Mouse (Mus musculus): ENCODE results near the gene Rasal1. TPM values are rescaled to one million over a fixed set of nuclear protein-coding genes. Genes with fewer than 3 reads are reported as not detected.

Gene Rasal1
- total RNA-seq, 2 experiments from 2014 or later = 4.3 to 14.1 TPM

DNA sequence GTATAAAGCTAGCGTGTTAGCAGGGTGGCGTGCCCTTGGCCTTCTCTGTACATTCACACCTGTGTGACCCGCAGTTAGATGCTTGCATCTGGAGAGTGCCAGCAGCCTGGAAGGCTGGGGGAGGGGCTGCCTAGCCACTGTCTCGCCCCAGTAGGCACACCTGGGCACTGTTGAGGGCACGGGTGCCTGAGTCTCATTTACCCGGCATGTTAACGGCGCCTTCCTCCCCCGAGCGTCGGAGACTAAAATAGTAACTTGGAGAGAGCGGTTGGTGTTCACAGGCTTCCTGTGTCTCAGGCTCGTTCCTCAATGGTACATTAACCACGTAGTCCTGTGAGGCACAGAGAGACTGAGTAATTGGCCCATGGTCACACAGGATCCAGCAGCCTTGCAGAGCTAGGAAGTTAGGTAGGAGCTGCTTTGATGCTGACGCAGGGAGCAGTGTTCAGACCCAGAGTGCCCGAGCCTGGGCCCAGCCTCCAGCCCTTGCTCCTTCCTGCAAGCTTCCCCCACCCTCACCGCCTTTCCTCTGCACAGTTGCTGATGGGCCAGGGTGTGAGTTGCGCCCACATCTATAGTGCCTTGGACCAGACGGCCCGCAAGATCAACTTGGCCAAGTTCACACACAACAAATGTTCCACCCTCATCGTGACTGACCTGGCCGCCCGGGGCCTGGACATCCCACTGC, 27.4 kb upstream of the Rasal1 start:
- DNase-seq (ENCODE audit: low spot score in 2 of 2) = no peak

DNA sequence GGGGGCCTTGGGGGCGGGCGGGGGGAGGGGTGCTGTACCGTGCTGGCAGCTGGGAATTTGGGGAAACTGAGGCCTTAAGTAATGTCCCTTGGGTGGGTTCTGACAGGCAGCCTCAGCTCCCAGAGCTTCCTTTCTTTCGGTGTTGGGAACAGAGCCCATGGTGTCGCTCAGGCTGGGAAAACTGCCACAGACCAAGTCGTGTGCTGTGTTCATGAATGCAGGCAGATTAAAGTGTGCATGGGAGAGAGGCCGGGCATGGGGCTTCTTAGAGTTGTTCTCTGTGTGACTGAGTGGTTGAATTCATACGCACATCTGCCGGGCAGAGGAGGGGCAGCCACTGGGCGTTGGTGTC, 26.8 kb upstream of the Rasal1 start:
- no peak for DNase-seq (ENCODE audit: low spot score in 2 of 2)

DNA sequence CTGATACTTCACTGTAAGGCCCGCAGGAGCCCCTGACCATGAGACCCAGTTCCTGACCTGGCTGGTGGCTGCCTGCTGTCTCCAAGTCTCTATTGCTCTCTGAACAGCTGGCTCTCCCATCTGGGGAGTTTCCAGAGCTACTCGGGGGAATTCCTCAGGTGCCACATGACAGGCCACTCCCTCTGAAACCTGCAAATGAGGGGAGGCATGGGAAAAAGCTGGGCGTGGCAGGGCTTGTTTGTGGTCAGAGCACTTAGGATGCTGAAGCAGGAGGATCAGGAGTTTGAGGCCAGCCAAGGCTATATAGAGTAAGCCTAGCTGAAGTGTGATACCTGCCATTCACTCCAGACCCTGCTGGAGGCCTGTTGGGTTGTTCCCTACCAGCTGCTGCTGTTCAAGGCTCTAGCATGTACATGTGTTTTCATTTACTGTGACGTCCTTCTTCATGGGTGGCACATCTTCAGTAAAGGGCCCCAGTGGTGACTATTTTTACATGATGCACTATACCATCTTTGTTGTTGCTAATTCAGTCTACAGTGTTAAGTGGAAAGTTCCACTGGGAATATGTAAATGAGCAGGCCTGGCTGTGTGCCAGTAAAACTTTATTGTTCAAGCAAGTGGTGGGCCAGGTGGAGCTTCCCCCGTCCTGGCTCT, 26.3 kb upstream of the Rasal1 start:
- no peak for DNase-seq (ENCODE audit: low spot score in 2 of 2)

DNA sequence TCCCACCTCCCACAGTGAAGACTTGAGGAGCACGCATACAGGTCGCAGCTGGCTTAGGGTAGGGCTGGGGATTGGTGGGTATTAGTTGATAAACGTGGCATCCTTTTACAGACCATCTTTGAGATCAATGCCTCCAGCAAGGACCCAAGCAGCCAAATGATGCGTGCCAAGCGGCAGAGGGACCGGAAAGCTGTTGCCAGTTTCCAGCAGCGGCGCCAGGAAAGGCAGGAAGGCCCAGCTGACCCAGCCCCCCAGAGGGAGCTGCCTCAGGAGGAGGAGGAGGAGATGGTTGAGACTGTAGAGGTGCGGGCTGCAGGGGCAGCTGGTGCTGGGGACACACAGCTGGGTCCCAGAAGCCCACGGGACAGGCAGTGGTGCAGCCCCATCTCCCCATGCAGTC, 24.2 kb upstream of the Rasal1 start:
- DNase-seq (ENCODE audit: low spot score in 2 of 2) = no peak

DNA sequence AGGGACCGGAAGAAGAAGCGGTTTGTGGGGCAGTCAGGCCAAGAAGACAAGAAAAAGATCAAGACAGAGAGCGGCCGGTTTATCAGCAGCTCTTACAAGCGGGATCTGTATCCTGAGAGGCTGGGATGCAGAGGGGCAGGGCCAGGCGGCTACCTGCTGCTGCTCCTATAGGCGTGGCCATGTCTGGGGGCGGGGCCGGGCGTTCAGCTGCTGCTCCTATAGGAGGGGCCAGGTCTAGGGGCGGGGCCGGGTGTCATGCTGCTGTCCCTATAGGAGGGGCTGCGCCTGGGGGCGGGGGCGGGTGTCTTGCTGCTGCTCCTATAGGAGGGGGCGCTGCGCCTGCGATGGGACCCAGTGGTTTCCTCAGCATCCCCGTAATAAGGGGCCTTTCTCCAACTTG, 22.2 kb upstream of the Rasal1 start:
- no peak for DNase-seq (ENCODE audit: low spot score in 2 of 2)

DNA sequence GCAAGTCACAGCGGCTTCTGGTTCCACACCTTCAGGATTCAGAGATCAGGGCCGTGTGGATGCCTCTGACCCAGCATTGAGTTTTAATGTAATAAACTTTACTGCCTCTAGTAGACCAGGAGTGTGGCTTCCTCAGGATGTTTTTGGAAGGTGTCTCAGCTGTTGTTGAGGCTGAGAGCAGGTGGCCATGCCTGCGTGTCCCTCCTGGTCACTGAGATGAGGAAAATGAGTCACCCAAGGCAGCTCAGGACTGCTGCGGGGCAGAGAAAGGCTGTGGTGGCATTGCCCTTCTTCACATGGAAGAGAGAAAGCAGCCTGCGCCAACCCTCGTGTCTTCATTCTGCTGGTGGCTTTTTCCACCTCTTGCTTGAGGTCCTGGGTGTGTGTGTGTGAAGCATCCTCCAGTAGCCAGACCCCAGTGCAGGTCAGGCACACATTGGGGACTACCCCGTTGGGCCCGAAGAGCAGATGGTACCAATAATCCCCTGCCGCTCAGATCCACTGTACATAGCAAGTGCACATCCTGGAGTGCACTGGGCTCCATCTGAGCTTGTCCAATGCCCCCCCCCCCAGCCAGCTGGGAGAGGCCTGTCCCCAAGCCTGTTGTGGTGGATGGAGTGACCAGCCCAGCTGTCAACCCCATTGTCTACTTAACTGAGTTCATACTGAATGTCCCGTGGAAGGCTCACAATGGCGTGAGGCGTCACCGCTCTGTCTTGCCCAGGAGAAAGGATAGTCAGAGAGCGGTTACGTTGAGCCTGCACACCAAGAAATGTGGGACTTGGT, 20.9 kb upstream of the Rasal1 start:
- DNase-seq (ENCODE audit: low spot score in 2 of 2) = no peak

DNA sequence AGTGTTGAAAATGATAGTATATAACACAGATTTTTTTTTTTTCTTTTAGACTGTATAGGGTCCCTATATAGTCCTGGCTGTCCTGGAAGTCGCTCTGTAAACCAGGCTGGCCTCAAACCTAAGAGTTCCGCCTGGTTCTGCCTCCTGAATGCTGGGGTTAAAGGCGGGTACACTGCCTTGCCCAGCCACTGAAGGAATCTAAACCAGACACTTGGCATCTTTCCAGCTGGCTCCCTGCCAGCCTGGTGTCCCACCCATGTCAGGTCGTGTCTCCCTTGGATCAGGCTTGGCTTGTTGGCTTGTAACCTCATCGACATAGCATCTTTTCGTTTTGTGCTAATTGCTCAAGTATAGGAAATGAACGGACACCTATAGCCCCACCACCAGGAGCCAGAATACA, 20.0 kb upstream of the Rasal1 start:
- DNase-seq (ENCODE audit: low spot score in 2 of 2) = no peak

DNA sequence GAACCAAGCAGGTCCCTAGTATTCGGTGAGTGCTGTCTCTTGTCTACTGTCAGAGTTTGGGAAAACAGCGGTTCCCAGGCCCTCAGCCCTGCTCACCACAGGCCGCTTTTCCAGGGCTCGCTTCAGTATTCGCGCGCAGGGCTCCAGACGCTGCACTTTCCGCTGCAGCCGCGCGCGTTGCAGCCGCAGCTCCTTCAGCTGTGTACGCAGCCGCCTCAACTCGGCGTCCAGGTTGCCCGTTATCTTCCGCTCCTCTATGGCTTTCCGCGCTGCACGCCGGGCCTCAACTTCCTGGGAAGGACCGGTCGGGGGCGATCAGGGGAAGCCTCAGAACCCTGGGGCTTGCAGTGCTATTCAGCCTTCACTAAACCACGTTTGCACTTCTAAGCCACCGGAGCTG, 17.5 kb upstream of the Rasal1 start:
- DNase-seq (ENCODE audit: low spot score in 2 of 2) = no peak

DNA sequence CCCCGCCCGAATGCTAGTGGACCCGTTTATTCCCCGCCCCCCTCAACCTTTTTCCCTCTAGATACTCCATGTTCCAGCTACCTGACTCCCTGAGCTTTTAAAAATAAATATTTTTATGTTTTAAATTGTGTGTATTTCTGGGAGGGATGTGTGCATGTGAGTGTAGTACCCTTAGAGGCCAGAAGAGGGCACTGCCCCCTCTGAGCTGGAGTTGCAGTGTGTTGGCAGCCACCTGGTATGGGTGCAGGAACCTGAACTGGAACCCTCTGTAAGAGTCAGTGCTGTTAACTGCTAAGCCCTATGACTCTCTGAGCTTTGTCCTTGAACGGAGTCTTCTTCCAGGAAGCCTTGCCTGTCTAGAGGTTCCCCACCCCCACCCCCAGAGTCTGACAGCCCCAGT, 16.7 kb upstream of the Rasal1 start:
- DNase-seq (ENCODE audit: low spot score in 2 of 2) = no peak

DNA sequence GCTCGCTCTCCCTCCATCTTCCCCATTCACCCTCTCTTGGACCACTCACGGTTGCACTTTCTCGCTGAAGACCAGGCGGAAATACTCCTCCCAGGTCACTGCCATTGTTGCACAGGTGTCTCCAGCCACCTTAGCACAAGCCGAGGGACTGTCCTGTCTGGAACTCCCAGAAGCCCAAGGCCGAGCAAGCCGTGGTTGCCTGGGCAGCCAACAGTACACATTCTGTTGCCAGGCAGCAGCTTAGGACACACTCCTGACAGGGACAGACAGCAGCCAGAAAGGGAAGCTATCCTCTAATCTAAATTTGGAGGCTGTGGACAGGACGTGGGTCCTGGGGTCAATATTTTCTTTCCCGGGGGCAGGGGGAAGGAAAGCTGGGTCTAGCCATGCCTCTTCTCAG, 14.5 kb upstream of the Rasal1 start, which contains the start of gene Cfap73:
Gene Cfap73, minus strand, starts transcription at position 105 of the 400 bp plus-strand sequence.
- no peak for DNase-seq (ENCODE audit: low spot score in 2 of 2)

DNA sequence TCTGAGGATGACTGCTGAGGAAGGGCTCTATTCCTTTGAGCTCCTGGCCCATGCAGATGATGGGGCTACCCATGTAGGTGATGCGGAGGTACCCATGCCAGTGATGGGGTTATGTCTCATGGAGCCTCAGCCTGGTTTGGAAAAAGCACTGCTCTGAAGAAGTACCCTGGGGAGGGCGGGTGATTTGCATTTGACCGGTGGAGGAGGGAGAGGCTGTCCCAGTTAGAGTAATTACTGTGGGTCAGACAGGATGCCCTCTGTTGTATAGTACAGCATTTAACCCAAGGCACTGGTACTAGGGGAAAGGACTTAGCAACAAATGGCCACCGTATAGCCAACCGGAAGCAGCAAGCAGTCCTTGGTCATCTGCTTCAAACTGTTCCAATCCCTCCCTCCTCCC, 13.8 kb upstream of the Rasal1 start:
- DNase-seq (ENCODE audit: low spot score in 2 of 2) = no peak

DNA sequence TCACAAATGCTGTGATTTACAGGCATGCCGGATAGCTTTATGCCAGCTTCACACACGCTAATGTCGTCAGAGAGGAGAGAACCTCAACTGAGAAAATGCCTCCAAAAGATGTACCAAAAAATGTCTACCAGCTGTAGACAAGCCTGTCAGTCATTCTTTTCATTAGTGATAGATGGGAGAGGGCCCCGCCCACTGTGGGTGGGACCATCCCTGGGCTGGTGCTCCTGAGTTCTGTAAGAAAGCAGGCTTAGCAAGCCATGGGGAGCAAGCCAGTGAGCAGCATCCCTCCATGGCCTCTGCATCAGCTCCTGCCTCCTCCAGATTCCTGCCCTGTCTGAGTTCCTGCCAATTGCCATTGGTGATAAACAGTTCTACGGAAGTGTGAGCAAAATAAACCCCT, 13.0 kb upstream of the Rasal1 start:
- DNase-seq (ENCODE audit: low spot score in 2 of 2) = no peak

DNA sequence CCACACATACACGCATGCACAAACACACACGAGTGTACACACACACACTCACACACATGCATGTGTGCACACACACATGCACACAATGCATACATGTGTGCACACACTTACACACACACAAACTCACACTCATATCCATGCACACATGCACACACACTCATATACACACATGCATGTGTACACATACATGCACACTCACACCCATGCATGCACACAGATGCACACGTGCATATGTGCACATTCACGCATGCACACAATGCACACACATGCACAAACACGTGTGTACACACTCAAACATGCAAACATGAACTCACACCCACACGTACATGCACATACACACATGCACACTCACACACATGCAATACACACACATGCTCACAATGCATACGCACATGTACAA, 8.5 kb upstream of the Rasal1 start:
- DNase-seq (ENCODE audit: low spot score in 2 of 2) = no peak

DNA sequence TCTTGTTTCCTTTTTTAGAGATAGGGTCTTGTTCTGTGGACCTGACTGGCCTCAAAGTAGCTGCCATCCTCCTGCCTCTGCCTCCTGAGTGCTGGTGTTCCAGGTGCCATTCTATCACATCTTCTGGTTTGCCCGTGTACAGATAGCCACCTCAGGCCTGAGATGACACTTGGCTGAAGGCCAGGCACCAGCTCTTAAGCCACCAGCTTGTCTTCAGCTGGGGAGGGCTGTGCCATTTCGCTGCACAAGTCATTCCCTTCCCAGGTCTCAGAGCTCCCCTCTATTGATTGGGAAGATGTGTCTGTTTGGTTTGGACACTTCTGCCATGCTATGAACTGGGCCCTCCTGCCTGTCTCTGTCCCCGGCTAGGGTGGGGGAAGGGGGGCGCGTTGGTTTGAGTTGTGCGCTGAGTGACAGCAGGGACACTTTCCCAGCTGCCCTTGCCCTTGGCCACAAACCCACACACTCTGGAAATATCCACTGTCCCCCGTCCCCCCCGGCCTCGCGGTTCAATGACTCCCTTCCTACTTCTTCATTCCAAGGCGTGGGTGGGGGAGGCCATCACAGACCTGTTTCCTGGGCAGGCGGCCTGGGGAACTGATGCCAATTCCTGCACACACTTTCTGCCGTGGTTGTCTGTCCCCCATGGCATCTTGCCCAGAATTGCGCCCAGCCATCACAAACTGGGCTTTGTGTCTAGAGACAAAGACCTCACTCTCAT, 5.1 kb upstream of the Rasal1 start:
- DNase-seq (ENCODE audit: low spot score in 2 of 2) = peak; percentile 54 to 76

DNA sequence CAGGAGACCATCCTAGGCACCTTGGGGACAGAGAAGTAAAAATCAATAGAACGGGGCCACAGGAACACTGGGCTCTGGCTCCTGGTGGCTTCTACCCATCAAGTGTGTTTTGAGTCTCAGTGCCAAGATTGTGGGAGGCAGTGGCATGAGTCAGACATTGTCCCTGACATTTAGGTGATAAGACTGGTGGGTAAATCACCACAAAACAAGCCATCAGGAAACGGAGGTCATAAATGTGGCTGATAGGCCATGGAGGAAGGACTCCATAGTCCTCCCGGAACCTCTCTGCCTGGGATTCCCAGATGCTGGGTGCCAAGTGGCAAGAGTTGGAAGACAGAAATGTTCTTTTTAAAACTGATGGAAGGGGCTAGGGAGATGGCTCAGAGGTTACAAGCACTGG, 4.4 kb upstream of the Rasal1 start:
- DNase-seq (ENCODE audit: low spot score in 2 of 2) = peak in 1 of 2 experiments; percentile 53

DNA sequence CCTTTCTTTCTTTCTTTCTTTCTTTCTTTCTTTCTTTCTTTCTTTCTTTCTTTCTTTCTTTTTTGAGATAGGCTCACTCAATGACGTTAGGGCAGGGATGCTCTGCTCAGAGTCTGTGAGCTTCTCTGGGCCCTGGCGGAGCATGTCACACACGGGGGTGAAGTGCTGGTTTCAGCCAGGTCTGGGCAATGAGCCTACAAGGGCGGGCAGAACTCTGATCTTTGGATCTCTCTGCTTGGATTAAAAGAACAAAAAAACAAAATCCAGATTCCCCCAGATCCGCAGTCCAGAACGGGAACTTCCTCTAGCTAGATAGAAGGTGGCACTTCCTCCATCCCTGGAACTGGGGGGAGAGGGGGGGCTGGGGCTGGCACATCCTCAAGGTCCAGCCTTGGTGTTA, 2.8 kb upstream of the Rasal1 start:
- DNase-seq (ENCODE audit: low spot score in 2 of 2) = no peak

DNA sequence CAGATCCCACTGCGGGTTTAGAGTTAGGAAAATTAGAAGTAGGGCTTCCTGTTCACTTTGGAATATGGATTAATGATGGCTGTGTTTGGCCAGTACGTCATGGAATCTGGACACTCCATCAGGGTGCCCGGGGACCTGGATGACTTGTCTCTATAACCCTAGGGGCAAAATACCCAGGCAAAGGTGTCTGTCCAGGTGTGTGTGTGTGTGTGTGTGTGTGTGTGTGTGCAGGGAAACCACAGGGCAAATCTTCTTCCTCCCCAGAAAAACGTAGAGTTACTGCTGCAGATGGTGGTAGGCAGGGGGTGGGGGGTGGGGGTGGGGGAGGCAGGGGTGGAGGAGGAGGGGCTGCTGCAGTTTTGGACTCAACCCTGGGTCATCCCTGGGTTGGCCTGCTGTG, 1.3 kb upstream of the Rasal1 start:
- DNase-seq (ENCODE audit: low spot score in 2 of 2) = no peak

DNA sequence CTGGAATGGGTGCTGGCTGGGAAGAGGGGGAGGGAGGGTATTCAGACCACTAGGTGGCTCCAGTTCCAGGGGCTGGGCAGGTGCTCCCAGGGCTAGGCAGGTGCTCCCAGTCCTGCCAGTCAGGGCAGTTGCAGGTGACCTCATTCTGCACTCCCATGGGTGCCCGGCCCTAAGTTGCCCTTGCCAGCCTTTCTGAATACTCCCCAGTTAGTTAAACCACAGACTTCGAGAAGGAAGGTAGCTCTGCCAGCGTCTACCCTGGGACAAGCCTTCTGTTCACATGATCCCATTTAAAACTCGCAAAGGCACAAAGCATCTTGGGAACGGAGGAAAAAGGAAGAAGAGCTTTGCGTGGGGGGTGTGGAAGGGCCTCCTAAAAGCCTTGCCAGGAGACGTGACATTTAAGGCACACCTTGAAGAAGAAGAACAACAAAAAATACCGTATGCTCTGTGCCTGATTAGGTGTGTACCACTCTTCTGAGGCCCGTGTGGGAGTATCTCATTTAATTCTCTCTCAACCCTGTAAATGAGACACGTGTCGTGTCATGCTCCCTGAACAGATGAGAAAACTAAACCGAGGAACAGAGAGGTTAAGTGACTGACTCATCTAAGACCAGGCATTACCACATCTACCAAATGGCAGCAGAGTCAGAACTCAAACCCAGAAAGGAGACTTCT, 659 bp upstream of the Rasal1 start:
- no peak for DNase-seq (ENCODE audit: low spot score in 2 of 2)

DNA sequence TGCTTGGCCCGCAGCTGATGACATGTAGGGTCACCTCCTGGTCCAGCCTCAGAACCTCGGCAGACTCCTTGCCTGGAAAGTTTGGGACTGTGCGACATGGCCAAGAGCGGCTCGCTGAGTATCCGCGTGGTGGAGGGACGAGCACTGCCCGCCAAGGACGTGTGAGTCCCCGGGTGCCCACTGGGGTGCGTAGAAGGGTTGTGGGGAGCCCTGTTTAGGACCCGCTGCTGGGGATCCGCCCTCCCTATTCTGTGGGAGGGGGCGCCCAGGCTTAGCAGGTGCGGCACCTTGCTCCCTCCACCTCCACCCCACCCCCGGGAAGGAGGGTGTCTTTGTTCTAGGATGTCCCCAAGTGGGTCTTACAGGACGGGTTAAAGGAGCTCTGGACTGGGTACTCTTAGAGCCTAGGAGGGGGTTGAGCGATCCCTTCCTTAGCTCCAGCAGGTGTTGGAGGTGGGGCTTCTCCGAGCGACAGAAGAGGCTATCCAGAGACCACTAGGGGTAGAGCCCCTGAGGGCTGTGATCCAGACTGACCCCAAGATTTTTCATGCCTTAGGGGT, 842 bp downstream of the Rasal1 start:
- no peak for DNase-seq (ENCODE audit: low spot score in 2 of 2)

DNA sequence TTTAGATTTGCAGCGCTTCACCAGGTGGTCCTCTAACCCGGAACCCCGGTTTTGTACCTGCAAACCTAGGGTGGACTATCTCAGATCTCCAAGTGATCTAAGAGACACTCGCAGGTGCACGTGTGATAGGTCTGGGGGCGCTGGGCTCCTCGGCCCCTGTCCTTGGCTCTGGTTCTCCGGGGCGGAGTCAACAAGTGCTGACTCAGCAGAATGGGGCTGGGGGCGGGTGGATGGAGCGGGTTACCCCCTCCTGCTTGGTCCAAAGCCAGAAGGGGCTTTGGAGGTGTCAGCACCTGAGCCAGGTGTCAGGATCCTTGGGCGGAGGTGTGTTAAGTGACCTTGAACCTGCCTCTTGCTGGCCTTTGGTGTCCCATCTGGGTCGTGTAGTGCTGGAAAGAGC, 1.3 kb downstream of the Rasal1 start:
- DNase-seq (ENCODE audit: low spot score in 2 of 2) = no peak

DNA sequence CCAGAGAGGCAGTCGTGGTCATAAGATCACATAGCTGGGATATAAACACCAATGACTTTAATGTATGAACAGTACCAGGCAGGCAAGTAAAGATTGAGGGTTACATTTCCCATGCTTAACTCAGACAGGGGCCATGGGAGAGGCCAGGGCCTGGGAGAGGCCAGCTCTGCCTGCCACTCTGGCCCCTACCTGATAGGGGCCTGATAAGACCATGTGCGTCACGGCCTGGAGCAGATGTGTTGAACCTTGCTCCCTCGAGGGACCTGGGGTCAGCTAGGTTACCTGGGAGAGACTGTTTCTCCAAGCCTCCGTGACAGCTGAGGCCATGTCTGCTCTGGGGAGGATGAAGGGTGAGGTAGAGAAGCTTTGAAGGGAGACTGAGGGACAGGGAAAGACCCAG, 2.6 kb downstream of the Rasal1 start:
- DNase-seq (ENCODE audit: low spot score in 2 of 2) = no peak
